Mouse (Mus musculus) liver, postnatal 0 days (tissue): ENCODE results near the gene Ostc.

Source experiments
- CTCF ChIP-seq: sonication (generic); IDR thresholded peaks from 2 replicates; pipeline ENCODE4 v1.5.1; 2016; ENCODE audit warnings: antibody characterized with exemption, low read depth
- EP300 ChIP-seq: IDR thresholded peaks from 2 replicates; pipeline ENCODE4 v1.6.1; 2016; ENCODE audit warnings: antibody characterized with exemption, low read depth, mild to moderate bottlenecking

- TF ChIP-seq CTCF (no peak), EP300 (no peak)
Observed at GRCm38 (mm10) chr3:130727676-130728075, 18.4 kb upstream of the Ostc start.
